Mouse (Mus musculus): ENCODE data around the gene Mier2. TPM values are rescaled to one million over a fixed set of nuclear protein-coding genes. Genes with fewer than 3 reads are reported as not detected.

The Mier2 gene
- total RNA-seq (2015) (7.4 and 9.1 TPM in 2 replicates), total RNA-seq (2017) (9.6 and 13.4 TPM in 2 replicates)

GRCm38 (mm10) chr10:79554330-79555237 lies at the start of gene Mier2:
Mier2 (minus strand) TSS chr10:79555199.
- ATAC-seq (replicated peaks; ENCODE audit: poor library complexity): peak; percentile 71

GRCm38 (mm10) chr10:79597936-79598230 lies 42.9 kb upstream of the Mier2 start:
- no peak for ATAC-seq (replicated peaks; ENCODE audit: poor library complexity)

GRCm38 (mm10) chr10:79597051-79597935 lies 42.3 kb upstream of the Mier2 start:
- peak; percentile 39; the same call in 1 of the 2 replicates for ATAC-seq (replicated peaks; ENCODE audit: poor library complexity)

- no peak for ATAC-seq (replicated peaks; ENCODE audit: poor library complexity)
Measured at GRCm38 (mm10) chr10:79595590-79595929, 40.6 kb upstream of the Mier2 start.

- ATAC-seq (replicated peaks; ENCODE audit: poor library complexity): peak; percentile 95
Measured at GRCm38 (mm10) chr10:79594872-79595589, 40.0 kb upstream of the Mier2 start.

- ATAC-seq (replicated peaks; ENCODE audit: poor library complexity): no peak
Measured at GRCm38 (mm10) chr10:79594111-79594510, 39.1 kb upstream of the Mier2 start.

- peak; percentile 88 for ATAC-seq (replicated peaks; ENCODE audit: poor library complexity)
Measured at GRCm38 (mm10) chr10:79590702-79591101, 35.7 kb upstream of the Mier2 start.

GRCm38 (mm10) chr10:79587752-79588126 lies 32.7 kb upstream of the Mier2 start:
- ATAC-seq (replicated peaks; ENCODE audit: poor library complexity): peak; percentile 26; the same call in 1 of the 2 replicates

GRCm38 (mm10) chr10:79587061-79587751 lies 32.2 kb upstream of the Mier2 start, which contains the start of gene Theg:
Theg (minus strand) TSS chr10:79587331.
- ATAC-seq (replicated peaks; ENCODE audit: poor library complexity): no peak

GRCm38 (mm10) chr10:79586243-79586642 lies 31.2 kb upstream of the Mier2 start:
- no peak for ATAC-seq (replicated peaks; ENCODE audit: poor library complexity)

GRCm38 (mm10) chr10:79585723-79586122 lies 30.7 kb upstream of the Mier2 start:
- no peak for ATAC-seq (replicated peaks; ENCODE audit: poor library complexity)

- no peak for ATAC-seq (replicated peaks; ENCODE audit: poor library complexity)
Measured at GRCm38 (mm10) chr10:79585136-79585535, 30.1 kb upstream of the Mier2 start.

GRCm38 (mm10) chr10:79584426-79584825 lies 29.4 kb upstream of the Mier2 start:
- ATAC-seq (replicated peaks; ENCODE audit: poor library complexity): no peak

- no peak for ATAC-seq (replicated peaks; ENCODE audit: poor library complexity)
Measured at GRCm38 (mm10) chr10:79584021-79584420, 29.0 kb upstream of the Mier2 start.

- ATAC-seq (replicated peaks; ENCODE audit: poor library complexity): no peak
Measured at GRCm38 (mm10) chr10:79581501-79581900, 26.5 kb upstream of the Mier2 start.

GRCm38 (mm10) chr10:79580811-79581210 lies 25.8 kb upstream of the Mier2 start:
- peak; percentile 86 for ATAC-seq (replicated peaks; ENCODE audit: poor library complexity)

- no peak for ATAC-seq (replicated peaks; ENCODE audit: poor library complexity)
Measured at GRCm38 (mm10) chr10:79580356-79580755, 25.4 kb upstream of the Mier2 start.

- ATAC-seq (replicated peaks; ENCODE audit: poor library complexity): no peak
Measured at GRCm38 (mm10) chr10:79579781-79580180, 24.8 kb upstream of the Mier2 start.

GRCm38 (mm10) chr10:79578891-79579290 lies 23.9 kb upstream of the Mier2 start:
- no peak for ATAC-seq (replicated peaks; ENCODE audit: poor library complexity)

- no peak for ATAC-seq (replicated peaks; ENCODE audit: poor library complexity)
Measured at GRCm38 (mm10) chr10:79578276-79578675, 23.3 kb upstream of the Mier2 start.

Data from megakaryocyte progenitor cell, adult 5-6 weeks (primary cell).